Mouse (Mus musculus) liver, embryonic 14.5 days (tissue): ENCODE measurements around the gene Lbx1.

Source experiments
- CTCF ChIP-seq: IDR thresholded peaks from 2 replicates; pipeline ENCODE4 v1.5.1; 2016; ENCODE audit warnings: antibody characterized with exemption, low read depth, control low read depth
- EP300 ChIP-seq: IDR thresholded peaks from 2 replicates; pipeline ENCODE4 v1.6.1; 2016; ENCODE audit warnings: antibody characterized with exemption, low read depth

DNA sequence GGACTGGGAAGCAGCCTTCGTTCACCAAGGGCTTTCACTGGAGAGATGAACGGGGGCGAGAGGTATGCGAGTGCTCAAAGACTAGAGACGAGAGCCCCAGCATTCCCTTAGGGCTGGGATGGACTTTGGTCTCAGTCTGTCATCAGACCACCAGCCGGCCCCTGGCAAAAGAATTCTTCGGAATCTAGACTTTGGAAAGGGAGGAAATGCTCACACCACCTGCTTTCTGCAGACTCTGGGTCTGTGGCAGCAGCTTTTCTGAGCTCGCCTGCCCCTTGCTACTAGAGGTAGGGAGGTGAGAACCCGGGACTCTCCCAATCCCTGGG is 14.2 kb downstream of the Lbx1 start:
- TF ChIP-seq CTCF (no peak), EP300 (no peak)
